Mouse (Mus musculus) stomach, postnatal 0 days (tissue): ENCODE results near the gene Nim1k.

ENCODE experiments used
- CTCF ChIP-seq: IDR thresholded peaks from 2 replicates; pipeline ENCODE4 v1.5.1; 2016; ENCODE audit warnings: antibody characterized with exemption, low read depth, mild to moderate bottlenecking, moderate library complexity
- EP300 ChIP-seq: optimal IDR thresholded peaks from 2 replicates; pipeline ENCODE3; 2016; ENCODE audit warnings: antibody characterized with exemption

DNA sequence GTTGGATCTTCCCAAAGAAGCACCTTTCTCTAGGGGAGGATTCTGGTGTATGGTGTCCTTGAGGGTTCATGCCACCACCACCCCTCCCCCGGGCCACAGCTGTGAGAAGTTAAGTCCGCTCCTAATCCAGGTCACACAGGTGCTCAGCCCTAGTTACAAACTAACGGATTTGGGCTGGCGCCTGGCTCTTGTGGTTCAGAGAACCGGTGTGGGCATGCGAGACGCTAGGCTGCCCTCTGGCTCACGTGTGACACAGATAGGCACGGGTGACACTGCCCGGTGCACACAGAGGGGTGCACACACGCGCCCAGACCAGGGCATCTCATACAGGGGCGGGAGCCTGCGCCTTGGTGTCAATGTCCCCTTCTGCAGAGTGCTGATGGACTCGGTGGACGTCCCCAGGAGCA is 538 bp downstream of the Nim1k start:
- TF ChIP-seq CTCF, result no peak
- TF ChIP-seq EP300, result no peak
